Mouse (Mus musculus) stomach, embryonic 16.5 days (tissue): Measurements from ENCODE around the gene Gm20517. TPM values are rescaled to one million over a fixed set of nuclear protein-coding genes. Genes with fewer than 3 reads are reported as not detected.

ENCODE experiments used
- ATAC-seq: fragments of 200-750 bp; cut with Nextera tagmentation; 2 replicates; pipeline ENCODE4 v1.8.0; 2017; ENCODE audit warnings: moderate number of reproducible peaks, moderate TSS enrichment; ENCODE audit not compliant: insufficient read depth, low FRiP score
- H3K27ac ChIP-seq: fragments of 300-500 bp; sonication (generic); 2 replicates; pipeline ENCODE4 v1.5.1; 2014; ENCODE audit warnings: low read length
- H3K27me3 ChIP-seq: fragments of 300-500 bp; sonication (generic); 2 replicates; pipeline ENCODE4 v1.6.1; 2014; ENCODE audit warnings: low read length, control low read depth, mixed read lengths; ENCODE audit not compliant: control insufficient read depth, insufficient read depth
- H3K36me3 ChIP-seq: fragments of 300-500 bp; sonication (generic); 2 replicates; pipeline ENCODE4 v1.6.1; 2014; ENCODE audit warnings: low read length; ENCODE audit not compliant: control insufficient read depth, insufficient read depth
- H3K4me1 ChIP-seq: fragments of 300-500 bp; sonication (generic); 2 replicates; pipeline ENCODE4 v1.6.1; 2014; ENCODE audit warnings: low read length, control low read depth, mixed read lengths; ENCODE audit not compliant: control insufficient read depth, insufficient read depth
- H3K4me2 ChIP-seq: fragments of 300-500 bp; sonication (generic); 2 replicates; pipeline ENCODE4 v1.6.1; 2014; ENCODE audit warnings: low read depth, low read length, mixed read lengths
- H3K4me3 ChIP-seq: fragments of 300-500 bp; sonication (generic); replicated peaks from 2 replicates; pipeline ENCODE4 v1.5.1; 2014; ENCODE audit warnings: mild to moderate bottlenecking, low read length
- H3K9ac ChIP-seq: fragments of 300-500 bp; sonication (generic); 2 replicates; pipeline ENCODE4 v1.6.1; 2014; ENCODE audit warnings: low read length
- H3K9me3 ChIP-seq: fragments of 300-500 bp; sonication (generic); replicated peaks from 2 replicates; pipeline ENCODE4 v1.6.1; 2016; ENCODE audit warnings: low read length, control low read depth; ENCODE audit not compliant: control insufficient read depth
- WGBS: fragments of 180-500 bp; shearing (Covaris S2); extraction: QIAGEN DNeasy Blood & Tissue Kit; methylation state at CpG from one replicate; pipeline ENCODE4 v1.1.7; 2014; 5-methylcytosine and 5-hydroxymethylcytosine counted together
- polyA plus RNA-seq: library from polyadenylated mRNA; unstranded; fragments of >200 nt; fragmentation: Nextera tagmentation; extraction: Ambion mirVana; gene quantifications from 2 replicates; pipeline ENCODE4 v1.2.1, GENCODE M21; 2015

The Gm20517 gene
- polyA plus RNA-seq, 1 experiment from 2014 or later, result 0.89 TPM

DNA sequence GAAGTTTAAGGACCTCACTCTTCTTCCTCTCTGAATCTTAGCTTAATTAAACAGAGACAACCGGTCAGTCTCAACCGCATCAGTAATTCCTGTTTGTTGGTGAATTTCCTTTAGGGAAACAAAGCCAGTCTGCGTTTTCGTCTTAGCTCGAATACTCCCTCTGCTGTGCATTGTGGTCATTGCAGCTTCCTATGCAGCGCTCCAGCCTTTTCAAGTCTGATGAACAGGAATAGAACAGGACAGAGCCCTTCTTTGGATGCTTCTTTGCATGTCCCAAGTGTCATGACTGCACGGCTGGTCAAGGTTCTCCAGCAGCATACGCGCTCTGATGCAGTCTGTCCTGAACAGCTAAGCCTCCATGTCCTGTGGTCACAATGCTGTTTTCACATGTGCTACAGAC is 65.2 kb downstream of the Gm20517 start:
- H3K27ac ChIP-seq, result no peak overlapping the region
- no peaks in the 10 kb centered on the region for H3K27me3 ChIP-seq
- WGBS, result 23% methylated on average over 9 of the region's 9 CpGs
- H3K4me2 ChIP-seq, result no peak overlapping the region
- H3K4me3 ChIP-seq, result no peak overlapping the region
- no peaks in the 10 kb centered on the region for H3K9me3 ChIP-seq
- no peak for ATAC-seq
- H3K4me1 ChIP-seq, result peaks cover 9% of the 10 kb centered on the region
- H3K36me3 ChIP-seq, result 0 out of 2 replicates have a peak, but pooled peaks cover 2% of the 10 kb centered on the region
- H3K9ac ChIP-seq, result no peak overlapping the region

DNA sequence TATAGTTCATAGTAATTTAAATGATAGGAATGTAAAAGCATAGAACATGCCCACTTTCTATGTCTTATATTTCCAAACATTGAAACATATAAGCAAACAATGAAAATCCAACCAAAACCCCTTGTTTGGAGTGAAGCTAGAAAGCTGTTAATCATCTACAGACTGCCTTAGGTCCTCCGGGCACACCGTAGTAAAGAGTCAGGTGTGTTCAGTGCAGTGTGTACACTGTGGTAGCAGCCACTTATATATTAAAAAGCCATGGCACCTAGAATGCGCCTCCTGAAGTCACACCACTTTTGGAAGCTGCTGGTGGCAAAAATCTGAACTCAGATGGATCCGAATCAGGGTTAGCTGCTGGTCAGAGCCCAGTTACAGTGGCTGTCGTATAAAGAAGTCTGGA is 66.8 kb downstream of the Gm20517 start:
- Histone ChIP-seq H3K9me3 (no peaks in the 10 kb centered on the region), H3K36me3 (0 out of 2 replicates have a peak, but pooled peaks cover 2% of the 10 kb centered on the region), H3K9ac (no peak overlapping the region), H3K4me2 (no peak overlapping the region), H3K27me3 (no peaks in the 10 kb centered on the region), H3K4me1 (no peaks in the 10 kb centered on the region), H3K4me3 (no peak overlapping the region), H3K27ac (peak overlapping the region; percentile 21; the same call in 1 of the 2 replicates)
- WGBS, result 68% methylated on average over 5 of the region's 5 CpGs
- no peak for ATAC-seq

DNA sequence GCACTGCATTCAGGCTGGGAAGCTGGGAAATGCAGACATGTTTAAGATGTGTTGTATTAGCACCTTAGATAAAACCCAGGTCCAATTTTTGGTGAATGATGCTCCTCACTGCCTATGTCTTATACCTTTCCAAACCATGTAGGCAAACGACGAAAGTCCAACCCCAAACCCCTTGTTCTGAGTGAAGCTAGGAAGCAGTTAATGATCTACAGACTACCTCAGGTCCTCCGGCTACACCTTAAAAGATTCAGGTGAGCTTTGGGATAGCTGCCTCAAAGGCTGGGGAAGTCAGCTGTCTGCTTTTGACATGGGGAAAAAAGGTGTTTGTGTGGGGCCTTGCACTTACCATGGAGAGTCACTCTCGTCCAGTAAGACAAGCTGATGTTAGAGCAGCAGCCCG is 67.3 kb downstream of the Gm20517 start:
- Histone ChIP-seq H3K4me1 (no peaks in the 10 kb centered on the region), H3K36me3 (0 out of 2 replicates have a peak, but pooled peaks cover 2% of the 10 kb centered on the region), H3K27ac (peak overlapping the region; percentile 21; the same call in 1 of the 2 replicates), H3K4me2 (no peak overlapping the region), H3K27me3 (no peaks in the 10 kb centered on the region), H3K9ac (no peak overlapping the region), H3K4me3 (no peak overlapping the region), H3K9me3 (no peaks in the 10 kb centered on the region)
- no peak for ATAC-seq
- WGBS, result 66% methylated on average over 5 of the region's 5 CpGs

DNA sequence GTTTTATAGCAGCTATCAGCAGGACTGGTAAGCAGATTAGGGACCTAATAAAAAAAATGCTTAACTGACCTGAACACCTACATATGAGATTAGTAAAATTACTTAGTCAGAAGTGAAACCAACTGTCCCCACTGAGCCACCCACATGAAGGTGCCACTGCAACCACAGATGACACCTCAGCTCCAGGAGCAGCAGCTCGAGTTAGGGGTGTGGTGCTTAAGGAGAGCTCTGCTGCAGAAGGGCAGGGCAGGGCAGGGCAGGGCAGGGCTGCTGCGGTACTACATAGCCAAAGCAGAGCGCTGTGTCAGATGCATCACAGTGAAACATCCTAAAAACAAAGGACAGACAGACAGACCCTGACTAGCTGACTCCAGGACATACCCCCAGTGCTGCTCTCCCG is 71.4 kb downstream of the Gm20517 start:
- Histone ChIP-seq H3K9me3 (no peaks in the 10 kb centered on the region), H3K9ac (no peak overlapping the region), H3K4me2 (no peak overlapping the region), H3K27me3 (no peaks in the 10 kb centered on the region), H3K36me3 (0 out of 2 replicates have a peak, but pooled peaks cover 2% of the 10 kb centered on the region), H3K4me3 (no peak overlapping the region), H3K4me1 (peaks cover 12% of the 10 kb centered on the region; the same call in 1 of the 2 replicates), H3K27ac (no peak overlapping the region)
- 63% methylated on average over 4 of the region's 4 CpGs for WGBS
- no peak for ATAC-seq

DNA sequence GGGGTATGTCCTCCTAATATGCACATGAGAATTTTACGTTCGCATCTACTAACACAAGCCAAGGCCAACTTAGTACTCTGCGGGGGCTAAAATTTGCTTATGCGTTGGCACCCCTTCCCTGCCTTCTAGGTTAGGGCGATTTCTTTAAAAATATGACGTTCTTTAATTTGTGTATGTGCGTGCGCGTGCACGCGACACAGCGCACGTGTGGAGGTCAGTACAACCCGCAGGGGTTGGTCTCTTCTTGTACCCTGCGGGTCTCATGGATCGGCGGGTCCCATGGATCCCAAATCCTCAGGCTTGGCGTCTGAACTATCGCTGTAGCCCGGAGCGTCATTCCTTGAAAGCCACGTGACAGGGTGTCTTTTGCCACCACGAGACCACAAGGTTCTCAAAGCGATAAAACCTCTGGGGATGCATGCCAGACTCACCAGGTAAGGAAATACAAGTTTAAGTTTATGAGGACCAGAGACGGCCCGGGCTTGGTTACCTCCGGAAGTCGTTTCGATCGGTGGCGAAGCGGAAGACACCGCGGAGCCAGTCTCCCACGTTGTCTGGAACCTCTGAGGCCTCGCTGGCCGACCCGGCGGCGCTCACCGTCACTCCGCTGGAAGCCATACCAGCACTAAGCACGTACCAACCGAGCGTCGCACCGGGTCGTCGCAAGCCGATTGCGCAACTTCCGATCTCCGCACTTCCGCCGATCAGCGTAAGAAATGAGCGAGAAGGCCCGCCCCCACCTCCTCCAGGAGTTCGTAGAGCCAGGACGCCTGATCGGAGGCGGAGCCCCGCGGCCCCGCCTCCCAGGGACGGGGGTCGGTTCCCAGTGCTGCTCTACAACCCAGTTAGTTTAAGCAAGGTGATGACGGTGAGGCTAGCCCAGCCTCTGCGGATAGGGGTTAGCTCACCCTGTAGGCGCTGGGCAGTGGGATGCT is 76.3 kb downstream of the Gm20517 start:
- no peaks in the 10 kb centered on the region for H3K27me3 ChIP-seq
- peak overlapping the region; percentile 99 for H3K4me2 ChIP-seq
- no peaks in the 10 kb centered on the region for H3K9me3 ChIP-seq
- ATAC-seq, result peak; percentile 93
- WGBS, result under 1% methylated on average over 70 of the region's 70 CpGs
- H3K27ac ChIP-seq, result peak overlapping the region; percentile 87
- no peaks in the 10 kb centered on the region for H3K36me3 ChIP-seq
- peaks cover 20% of the 10 kb centered on the region; the same call in 1 of the 2 replicates for H3K4me1 ChIP-seq
- H3K9ac ChIP-seq, result peak overlapping the region; percentile 91
- H3K4me3 ChIP-seq, result peak overlapping the region; percentile 92

DNA sequence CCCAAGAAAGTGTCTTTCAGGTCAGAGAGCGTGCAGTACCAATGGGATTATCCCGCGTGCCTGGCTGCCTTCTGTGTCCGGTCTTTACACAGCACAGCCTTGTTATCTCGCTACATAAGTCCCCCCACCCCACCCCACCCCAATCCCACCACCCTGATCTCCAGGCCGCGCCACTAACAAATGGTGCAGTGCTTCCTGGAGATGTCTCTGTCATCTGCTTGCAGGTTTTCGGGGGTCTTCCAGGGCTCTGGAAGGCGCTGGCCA is 76.9 kb downstream of the Gm20517 start, which contains the start of gene Tomm6:
Tomm6 (minus strand) TSS at position 43 of the 264 bp plus-strand sequence.
- Histone ChIP-seq H3K9ac (peak within 1 kb of the TSS; percentile 91), H3K4me1 (peaks cover 20% of the 10 kb centered on the region; the same call in 1 of the 2 replicates), H3K27me3 (no peaks in the 10 kb centered on the region), H3K27ac (peak within 1 kb of the TSS; percentile 87), H3K36me3 (no peaks in the 10 kb centered on the region), H3K4me2 (peak within 1 kb of the TSS; percentile 99), H3K4me3 (peak within 1 kb of the TSS; percentile 92), H3K9me3 (no peaks in the 10 kb centered on the region)
- 0% methylated on average over 9 of the region's 9 CpGs for WGBS
- no peak for ATAC-seq

DNA sequence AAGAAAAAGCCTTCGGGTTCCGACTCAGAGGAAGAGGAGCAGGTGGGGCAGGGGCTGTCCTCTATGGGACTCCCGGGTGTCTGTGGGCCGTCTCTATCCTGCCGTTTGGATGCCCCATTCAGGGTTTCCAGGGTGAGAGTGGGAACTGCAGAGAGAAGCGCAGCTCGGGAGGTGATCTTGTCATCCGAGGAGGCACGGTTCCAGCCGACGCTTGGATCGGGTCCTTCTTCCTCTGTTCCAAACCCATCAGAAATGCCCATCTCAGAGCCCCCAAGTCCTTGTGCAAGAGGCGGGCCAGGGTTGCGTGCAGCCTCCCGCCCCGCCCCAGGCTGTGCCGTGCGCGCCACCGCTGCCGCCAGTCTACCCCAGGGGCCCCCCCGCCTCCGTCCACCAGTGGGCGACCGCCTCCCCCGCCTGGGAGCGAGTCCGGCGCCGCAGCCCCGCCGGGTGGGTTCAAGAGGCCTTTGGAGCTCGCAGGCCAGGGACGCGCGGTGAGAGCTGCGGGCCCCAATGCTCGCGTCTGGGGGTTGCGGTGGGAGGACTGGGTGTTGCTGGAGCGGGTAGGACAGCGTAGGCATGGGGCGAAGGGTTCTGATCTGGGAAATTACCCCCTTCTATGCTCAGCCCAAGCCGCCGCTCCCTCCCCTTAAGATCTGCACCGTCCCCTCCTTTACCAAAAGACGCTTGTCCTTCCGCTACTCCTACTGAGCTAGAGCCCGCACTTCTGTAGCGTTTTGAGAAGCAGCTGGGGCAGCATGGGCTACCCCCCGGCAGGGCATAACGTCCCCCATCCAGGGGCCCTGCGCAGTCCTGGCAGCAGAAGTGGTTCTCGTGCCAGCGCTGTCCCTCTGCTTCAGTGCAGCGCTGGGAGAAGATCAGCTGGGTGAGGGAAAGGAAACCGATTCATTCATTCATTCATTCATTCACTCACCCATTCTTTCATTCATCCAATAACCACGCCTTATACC is 77.5 kb downstream of the Gm20517 start, which contains the start of gene Frs3:
Frs3 (plus strand) TSS at position 423 of the 968 bp plus-strand sequence.
- peak within 1 kb of the TSS; percentile 91 for H3K9ac ChIP-seq
- H3K4me2 ChIP-seq, result peak within 1 kb of the TSS; percentile 99
- H3K9me3 ChIP-seq, result no peaks in the 10 kb centered on the region
- peak; percentile 71 for ATAC-seq
- H3K27ac ChIP-seq, result peak within 1 kb of the TSS; percentile 87
- no peaks in the 10 kb centered on the region for H3K27me3 ChIP-seq
- H3K4me1 ChIP-seq, result peaks cover 22% of the 10 kb centered on the region; the same call in 1 of the 2 replicates
- H3K4me3 ChIP-seq, result peak within 1 kb of the TSS; percentile 92
- H3K36me3 ChIP-seq, result no peaks in the 10 kb centered on the region
- 2% methylated on average over 58 of the region's 58 CpGs for WGBS

DNA sequence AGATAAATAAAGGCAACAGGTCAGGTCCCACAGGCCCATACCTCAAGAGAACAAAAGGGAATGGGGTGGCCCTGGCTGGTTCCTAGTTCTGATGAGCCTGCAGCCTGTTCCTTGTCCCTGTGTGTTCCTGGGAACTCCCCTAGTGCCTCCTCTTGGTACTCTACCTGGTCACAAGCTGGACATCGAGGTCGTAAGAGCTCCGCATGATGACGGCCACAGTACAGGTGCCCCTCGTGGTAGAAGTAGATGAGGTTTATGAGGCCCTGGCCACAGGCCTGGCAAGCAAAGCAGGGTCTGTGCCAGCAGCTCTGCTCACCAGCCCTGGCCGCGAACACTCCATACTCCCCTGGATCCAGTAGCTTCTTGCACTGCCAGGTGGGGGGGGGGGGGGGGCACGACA is 78.5 kb downstream of the Gm20517 start:
- no peak overlapping the region for H3K4me3 ChIP-seq
- no peak for ATAC-seq
- no peaks in the 10 kb centered on the region for H3K27me3 ChIP-seq
- 76% methylated on average over 8 of the region's 8 CpGs for WGBS
- H3K4me2 ChIP-seq, result no peak overlapping the region
- no peaks in the 10 kb centered on the region for H3K36me3 ChIP-seq
- 0 out of 2 replicates have a peak overlapping the region, but pooled peaks have one; percentile 90 for H3K9ac ChIP-seq
- peaks cover 27% of the 10 kb centered on the region; the same call in 1 of the 2 replicates for H3K4me1 ChIP-seq
- no peak overlapping the region for H3K27ac ChIP-seq
- no peaks in the 10 kb centered on the region for H3K9me3 ChIP-seq
